Mouse (Mus musculus): ENCODE data around the gene Epop. TPM values are rescaled to one million over a fixed set of nuclear protein-coding genes. Genes with fewer than 3 reads are reported as not detected.

Epop gene
- polyA plus RNA-seq (2014; fragmentation: Nextera tagmentation; extraction: Ambion mirVana) = 0.77 and 1.00 TPM in 2 replicates

DNA sequence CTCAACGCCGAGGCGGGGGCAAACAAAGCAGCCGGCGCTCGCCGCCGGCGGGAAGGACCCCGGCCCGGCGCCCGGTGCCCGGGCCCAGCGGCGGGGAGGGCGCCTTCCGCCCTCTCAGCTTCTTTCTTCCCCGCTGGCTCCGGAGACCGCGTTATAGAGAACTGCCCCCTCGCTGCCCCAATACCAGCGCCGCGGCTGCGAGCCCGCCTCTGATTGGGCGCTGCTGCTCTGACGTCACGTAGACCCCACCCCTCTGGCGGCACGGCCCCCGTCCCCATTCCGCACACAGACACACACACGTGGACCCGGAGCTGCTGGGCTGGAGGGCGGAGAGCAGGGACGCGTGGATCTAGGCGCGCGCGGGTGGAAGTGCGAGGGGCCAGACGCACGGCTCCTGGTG lies at the start of gene Epop:
Gene Epop, minus strand, starts transcription at position 127 of the 400 bp plus-strand sequence.
- peak within 1 kb of the TSS; percentile 55 to 63 for H3K4me3 ChIP-seq (ENCODE audit: control insufficient read depth in 1 of 2, insufficient read depth in 1 of 2, low read depth in 1 of 2, low read length in 2 of 2)
- peaks cover 2 to 7% of the 10 kb centered on the region in 2 experiments; a peak in 2 of 4 replicates for H3K4me1 ChIP-seq (ENCODE audit: control insufficient read depth in 2 of 2, insufficient read depth in 2 of 2, low read length in 2 of 2)
- no peaks in the 10 kb centered on the region for H3K36me3 ChIP-seq (ENCODE audit: control insufficient read depth, insufficient read depth, low read length)
- peak; percentile 91 for ATAC-seq (ENCODE audit: insufficient number of reproducible peaks, insufficient read depth, low FRiP score, low read depth)
- H3K27me3 ChIP-seq (ENCODE audit: control insufficient read depth, insufficient read depth, low read length) = peaks cover 70% of the 10 kb centered on the region
- H3K9me3 ChIP-seq (ENCODE audit: control insufficient read depth, low read length) = no peaks in the 10 kb centered on the region
- under 1% methylated on average over 47 of the region's 47 CpGs for whole genome bisulfite sequencing
- H3K4me2 ChIP-seq (ENCODE audit: low read length) = peak within 1 kb of the TSS; percentile 95
- peak within 1 kb of the TSS; percentile 78 for H3K9ac ChIP-seq (ENCODE audit: low read length)
- H3K27ac ChIP-seq (replicated peaks in 1 of 2; ENCODE audit: control insufficient read depth in 1 of 2, insufficient read depth in 1 of 2, low read depth in 2 of 2, low read length in 2 of 2) = no peak within 1 kb of the TSS

DNA sequence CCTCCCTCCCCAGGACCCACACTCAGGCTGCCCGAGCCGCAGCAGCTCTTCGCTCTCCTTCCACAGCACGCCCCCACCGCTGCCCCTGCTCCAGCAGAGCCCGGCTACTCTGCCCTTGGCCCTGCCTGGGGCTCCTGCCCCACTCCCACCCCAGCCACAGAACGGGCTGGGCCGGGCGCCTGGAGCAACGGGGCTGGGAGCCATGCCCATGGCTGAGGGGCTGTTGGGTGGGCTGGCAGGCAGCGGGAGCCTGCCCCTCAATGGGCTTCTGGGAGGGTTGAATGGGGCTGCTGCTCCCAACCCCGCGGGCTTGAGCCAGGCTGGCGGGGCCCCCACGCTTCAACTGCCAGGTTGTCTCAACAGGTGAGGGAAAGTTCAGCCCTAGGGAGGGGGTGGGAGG lies 48.8 kb upstream of the Epop start:
- Histone ChIP-seq H3K27ac (replicated peaks in 1 of 2; ENCODE audit: control insufficient read depth in 1 of 2, insufficient read depth in 1 of 2, low read depth in 2 of 2, low read length in 2 of 2) (no peak overlapping the region), H3K4me1 (ENCODE audit: control insufficient read depth in 2 of 2, insufficient read depth in 2 of 2, low read length in 2 of 2) (peaks cover 5 to 10% of the 10 kb centered on the region in 2 experiments; a peak in 3 of 4 replicates), H3K9ac (ENCODE audit: low read length) (no peak overlapping the region), H3K9me3 (ENCODE audit: control insufficient read depth, low read length) (no peaks in the 10 kb centered on the region), H3K4me2 (ENCODE audit: low read length) (no peak overlapping the region), H3K27me3 (ENCODE audit: control insufficient read depth, insufficient read depth, low read length) (no peaks in the 10 kb centered on the region), H3K4me3 (ENCODE audit: control insufficient read depth in 1 of 2, insufficient read depth in 1 of 2, low read depth in 1 of 2, low read length in 2 of 2) (no peak overlapping the region), H3K36me3 (ENCODE audit: control insufficient read depth, insufficient read depth, low read length) (peaks cover 98% of the 10 kb centered on the region)
- WGBS = 91% methylated on average over 15 of the region's 15 CpGs
- no peak for ATAC-seq (ENCODE audit: insufficient number of reproducible peaks, insufficient read depth, low FRiP score, low read depth)

DNA sequence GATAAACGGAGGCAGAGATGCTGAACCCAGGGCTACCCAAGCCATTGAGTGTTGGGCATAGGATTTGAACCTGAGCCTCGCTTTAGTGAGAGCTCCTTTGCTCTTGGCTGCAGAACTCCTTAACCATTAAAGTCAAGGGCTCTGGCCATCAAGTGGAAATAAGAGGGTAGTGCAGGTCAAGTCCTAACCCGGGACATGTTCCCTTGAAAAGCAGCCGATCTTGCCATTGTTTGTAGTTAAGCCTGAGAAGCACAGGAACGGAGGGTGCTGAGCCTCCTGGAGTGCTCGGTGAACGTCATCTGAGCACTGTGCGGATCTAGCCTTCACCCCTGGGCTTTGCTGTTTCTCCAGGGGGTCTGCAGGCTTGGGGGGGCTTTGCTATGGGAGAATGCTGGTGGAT lies 48.3 kb upstream of the Epop start:
- Histone ChIP-seq H3K27ac (replicated peaks in 1 of 2; ENCODE audit: control insufficient read depth in 1 of 2, insufficient read depth in 1 of 2, low read depth in 2 of 2, low read length in 2 of 2) (no peak overlapping the region), H3K4me3 (ENCODE audit: control insufficient read depth in 1 of 2, insufficient read depth in 1 of 2, low read depth in 1 of 2, low read length in 2 of 2) (no peak overlapping the region), H3K9me3 (ENCODE audit: control insufficient read depth, low read length) (no peaks in the 10 kb centered on the region), H3K9ac (ENCODE audit: low read length) (no peak overlapping the region), H3K36me3 (ENCODE audit: control insufficient read depth, insufficient read depth, low read length) (peaks cover 100% of the 10 kb centered on the region), H3K27me3 (ENCODE audit: control insufficient read depth, insufficient read depth, low read length) (no peaks in the 10 kb centered on the region), H3K4me1 (ENCODE audit: control insufficient read depth in 2 of 2, insufficient read depth in 2 of 2, low read length in 2 of 2) (peaks cover 5 to 10% of the 10 kb centered on the region in 2 experiments; a peak in 3 of 4 replicates), H3K4me2 (ENCODE audit: low read length) (no peak overlapping the region)
- no peak for ATAC-seq (ENCODE audit: insufficient number of reproducible peaks, insufficient read depth, low FRiP score, low read depth)
- WGBS = 69% methylated on average over 8 of the region's 8 CpGs

DNA sequence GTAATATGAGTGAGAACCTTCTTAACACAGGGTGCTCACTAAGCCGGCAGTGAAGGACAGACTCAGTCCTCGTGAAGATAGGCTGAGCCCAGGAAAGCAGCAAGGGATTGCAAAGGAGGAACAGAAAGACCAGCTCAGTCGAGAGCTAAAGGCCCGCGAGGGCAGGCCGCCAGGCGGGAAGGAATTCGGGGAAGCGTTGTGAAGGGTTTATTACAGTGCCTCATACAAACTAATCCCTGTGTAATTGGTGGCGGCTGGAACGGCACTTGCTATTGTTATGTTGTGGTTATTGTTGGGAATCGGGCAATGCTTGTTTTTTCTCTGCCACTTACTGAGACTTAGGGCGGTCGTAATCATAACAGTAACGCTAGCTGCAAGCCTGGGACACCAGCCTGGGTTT lies 47.9 kb upstream of the Epop start:
- Histone ChIP-seq H3K4me1 (ENCODE audit: control insufficient read depth in 2 of 2, insufficient read depth in 2 of 2, low read length in 2 of 2) (peaks cover 5 to 10% of the 10 kb centered on the region in 2 experiments; a peak in 3 of 4 replicates), H3K9me3 (ENCODE audit: control insufficient read depth, low read length) (no peaks in the 10 kb centered on the region), H3K27me3 (ENCODE audit: control insufficient read depth, insufficient read depth, low read length) (no peaks in the 10 kb centered on the region), H3K9ac (ENCODE audit: low read length) (no peak overlapping the region), H3K4me2 (ENCODE audit: low read length) (no peak overlapping the region), H3K4me3 (ENCODE audit: control insufficient read depth in 1 of 2, insufficient read depth in 1 of 2, low read depth in 1 of 2, low read length in 2 of 2) (no peak overlapping the region), H3K36me3 (ENCODE audit: control insufficient read depth, insufficient read depth, low read length) (peaks cover 100% of the 10 kb centered on the region), H3K27ac (replicated peaks in 1 of 2; ENCODE audit: control insufficient read depth in 1 of 2, insufficient read depth in 1 of 2, low read depth in 2 of 2, low read length in 2 of 2) (no peak overlapping the region)
- no peak for ATAC-seq (ENCODE audit: insufficient number of reproducible peaks, insufficient read depth, low FRiP score, low read depth)
- 73% methylated on average over 15 of the region's 15 CpGs for WGBS

DNA sequence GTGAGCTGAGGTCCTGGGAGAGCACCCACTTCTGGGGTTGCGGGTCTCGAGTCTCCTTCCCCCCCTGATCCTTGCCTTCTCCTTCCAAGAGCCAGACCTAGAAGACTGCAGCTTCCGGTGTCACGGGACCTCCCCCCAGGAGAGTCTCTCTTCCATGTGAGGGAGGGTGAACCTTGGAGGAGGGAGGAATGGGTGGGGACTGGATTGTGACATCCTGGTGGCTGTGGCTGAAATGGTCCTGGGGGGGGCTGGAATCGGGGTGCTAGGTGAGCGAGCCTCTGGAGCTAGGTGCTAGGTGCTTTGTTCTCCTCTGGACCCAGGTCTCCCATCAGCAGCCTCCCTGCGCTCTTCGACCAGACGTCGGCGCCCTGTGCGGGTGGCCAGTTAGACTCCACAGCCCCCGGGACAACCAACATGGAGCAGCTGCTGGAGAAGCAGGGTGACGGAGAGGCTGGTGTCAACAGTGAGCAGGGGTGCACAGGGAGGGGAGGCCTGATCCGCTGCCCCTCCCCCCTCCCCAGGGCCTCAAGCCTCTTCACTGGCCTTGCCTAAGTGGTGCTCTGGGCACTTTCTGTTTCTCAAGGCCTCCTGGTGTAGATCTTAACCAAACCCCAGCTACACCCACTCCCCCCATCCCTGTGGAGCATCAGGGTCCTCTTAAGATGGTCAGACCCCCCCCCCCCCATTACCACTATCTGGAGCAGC lies 46.7 kb upstream of the Epop start:
- Histone ChIP-seq H3K9ac (ENCODE audit: low read length) (no peak overlapping the region), H3K27ac (replicated peaks in 1 of 2; ENCODE audit: control insufficient read depth in 1 of 2, insufficient read depth in 1 of 2, low read depth in 2 of 2, low read length in 2 of 2) (no peak overlapping the region), H3K27me3 (ENCODE audit: control insufficient read depth, insufficient read depth, low read length) (no peaks in the 10 kb centered on the region), H3K4me1 (ENCODE audit: control insufficient read depth in 2 of 2, insufficient read depth in 2 of 2, low read length in 2 of 2) (peaks cover 5 to 10% of the 10 kb centered on the region in 2 experiments; a peak in 3 of 4 replicates), H3K4me2 (ENCODE audit: low read length) (no peak overlapping the region), H3K36me3 (ENCODE audit: control insufficient read depth, insufficient read depth, low read length) (peaks cover 100% of the 10 kb centered on the region), H3K9me3 (ENCODE audit: control insufficient read depth, low read length) (no peaks in the 10 kb centered on the region), H3K4me3 (ENCODE audit: control insufficient read depth in 1 of 2, insufficient read depth in 1 of 2, low read depth in 1 of 2, low read length in 2 of 2) (no peak overlapping the region)
- ATAC-seq (ENCODE audit: insufficient number of reproducible peaks, insufficient read depth, low FRiP score, low read depth) = no peak
- WGBS = 69% methylated on average over 15 of the region's 15 CpGs

DNA sequence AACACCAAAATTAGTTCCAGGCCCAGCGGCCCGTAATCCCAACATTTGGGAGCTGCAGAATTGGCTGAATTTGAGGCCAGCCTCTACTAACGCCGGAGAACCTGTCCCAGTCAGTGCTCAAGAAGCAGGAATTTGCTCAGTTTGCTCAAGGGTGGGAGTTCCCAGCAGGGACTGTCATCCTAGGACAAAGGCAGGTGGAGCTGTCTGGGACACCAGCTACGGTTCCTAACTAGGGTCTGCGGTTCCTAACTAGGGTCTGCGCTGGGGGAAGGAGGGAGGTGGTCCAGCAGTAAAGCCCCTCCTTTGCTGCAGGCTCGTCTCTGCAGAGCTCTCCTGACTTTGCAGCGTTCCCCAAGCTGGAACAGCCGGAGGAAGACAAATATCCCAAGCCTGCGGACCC lies 43.6 kb upstream of the Epop start:
- peaks cover 26 to 28% of the 10 kb centered on the region in 2 experiments for H3K4me1 ChIP-seq (ENCODE audit: control insufficient read depth in 2 of 2, insufficient read depth in 2 of 2, low read length in 2 of 2)
- 87% methylated on average over 11 of the region's 11 CpGs for WGBS

DNA sequence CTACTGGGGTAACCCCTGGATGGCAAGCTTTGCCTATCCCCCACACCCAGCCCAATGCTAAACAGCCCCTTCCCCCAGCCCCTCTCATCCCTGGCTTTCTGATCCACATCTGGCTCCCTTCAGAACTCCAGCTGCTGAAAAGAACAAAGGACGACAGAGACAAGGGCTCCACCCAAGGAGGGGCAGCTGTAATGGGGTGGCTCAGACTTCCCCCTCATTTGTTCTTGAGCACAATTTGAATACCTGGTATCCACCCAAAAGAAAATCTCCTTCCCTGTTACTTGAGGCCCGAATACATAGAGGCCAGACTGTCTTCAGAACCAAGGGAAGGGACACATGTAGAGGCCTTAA lies 41.6 kb upstream of the Epop start:
- Histone ChIP-seq H3K4me2 (ENCODE audit: low read length) (no peak overlapping the region), H3K4me3 (ENCODE audit: control insufficient read depth in 1 of 2, insufficient read depth in 1 of 2, low read depth in 1 of 2, low read length in 2 of 2) (no peak overlapping the region), H3K27ac (replicated peaks in 1 of 2; ENCODE audit: control insufficient read depth in 1 of 2, insufficient read depth in 1 of 2, low read depth in 2 of 2, low read length in 2 of 2) (no peak overlapping the region), H3K27me3 (ENCODE audit: control insufficient read depth, insufficient read depth, low read length) (no peaks in the 10 kb centered on the region), H3K9me3 (ENCODE audit: control insufficient read depth, low read length) (no peaks in the 10 kb centered on the region), H3K9ac (ENCODE audit: low read length) (peak overlapping the region; percentile 72; the same call in 1 of the 2 replicates), H3K4me1 (ENCODE audit: control insufficient read depth in 2 of 2, insufficient read depth in 2 of 2, low read length in 2 of 2) (peaks cover 27 to 32% of the 10 kb centered on the region in 2 experiments), H3K36me3 (ENCODE audit: control insufficient read depth, insufficient read depth, low read length) (peaks cover 97% of the 10 kb centered on the region)
- 64% methylated on average over 2 of the region's 2 CpGs for WGBS
- ATAC-seq (ENCODE audit: insufficient number of reproducible peaks, insufficient read depth, low FRiP score, low read depth) = no peak

More for the DNA sequence above, 43.6 kb upstream of the Epop start:
- Histone ChIP-seq H3K27ac (replicated peaks in 1 of 2; ENCODE audit: control insufficient read depth in 1 of 2, insufficient read depth in 1 of 2, low read depth in 2 of 2, low read length in 2 of 2) (no peak overlapping the region), H3K9ac (ENCODE audit: low read length) (no peak overlapping the region), H3K4me3 (ENCODE audit: control insufficient read depth in 1 of 2, insufficient read depth in 1 of 2, low read depth in 1 of 2, low read length in 2 of 2) (no peak overlapping the region), H3K9me3 (ENCODE audit: control insufficient read depth, low read length) (no peaks in the 10 kb centered on the region), H3K36me3 (ENCODE audit: control insufficient read depth, insufficient read depth, low read length) (peaks cover 97% of the 10 kb centered on the region), H3K27me3 (ENCODE audit: control insufficient read depth, insufficient read depth, low read length) (no peaks in the 10 kb centered on the region), H3K4me2 (ENCODE audit: low read length) (no peak overlapping the region)
- ATAC-seq (ENCODE audit: insufficient number of reproducible peaks, insufficient read depth, low FRiP score, low read depth) = no peak

Data from heart, embryonic 14.5 days (tissue).